Mouse (Mus musculus) embryonic fibroblast, embryonic 13.5 days (primary cell): ENCODE measurements around the gene Pds5b. TPM values are rescaled to one million over a fixed set of nuclear protein-coding genes. Genes with fewer than 3 reads are reported as not detected.
"Not testable (repeated sequence)": the region's sequence is repeated elsewhere in the genome, so short reads cannot be mapped to it uniquely, and the experiment has no call there.

ENCODE experiments used
- H3K27ac ChIP-seq: 2 replicates; pipeline ENCODE4 v1.5.1; 2012; ENCODE audit warnings: low read length, control low read depth, inconsistent platforms; ENCODE audit not compliant: insufficient read depth
- H3K4me1 ChIP-seq: 2 replicates; pipeline ENCODE4 v1.6.1; 2011; ENCODE audit warnings: low read length; ENCODE audit not compliant: control insufficient read depth, insufficient read depth
- H3K4me3 ChIP-seq: 2 replicates; pipeline ENCODE4 v1.5.1; 2011; ENCODE audit warnings: mild to moderate bottlenecking, control low read depth, low read length; ENCODE audit not compliant: insufficient read depth
- CTCF ChIP-seq: IDR thresholded peaks from 2 replicates; pipeline ENCODE4 v1.5.1; 2011; ENCODE audit warnings: mild to moderate bottlenecking, control low read depth, low read length, moderate library complexity, borderline replicate concordance; ENCODE audit not compliant: insufficient read depth
- POLR2A ChIP-seq: IDR thresholded peaks from 2 replicates; pipeline ENCODE4 v1.6.1; 2011; ENCODE audit warnings: low read depth, mild to moderate bottlenecking, control low read depth, low read length, moderate library complexity
- polyA plus RNA-seq: library from polyadenylated mRNA; stranded (reverse); fragments of >200 nt; gene quantifications from 2 replicates; pipeline ENCODE4 v1.2.4, GENCODE M21; 2011; ENCODE audit warnings: low read depth; ENCODE audit not compliant: missing spikeins, insufficient read length

Pds5b gene
- polyA plus RNA-seq, 1 experiment = 50.7 TPM

GRCm38 (mm10) chr5:150821152-150821551 is 147.6 kb downstream of the Pds5b start:
- Histone ChIP-seq H3K4me1 (no peaks in the 10 kb centered on the region), H3K4me3 (no peak overlapping the region), H3K27ac (no peak overlapping the region)
- TF ChIP-seq POLR2A = no peak
- TF ChIP-seq CTCF = no peak

GRCm38 (mm10) chr5:150822781-150823180 is 149.2 kb downstream of the Pds5b start:
- TF ChIP-seq POLR2A = no peak
- no peak for TF ChIP-seq CTCF
- Histone ChIP-seq H3K4me1 (no peaks in the 10 kb centered on the region), H3K4me3 (no peak overlapping the region), H3K27ac (no peak overlapping the region)

DNA sequence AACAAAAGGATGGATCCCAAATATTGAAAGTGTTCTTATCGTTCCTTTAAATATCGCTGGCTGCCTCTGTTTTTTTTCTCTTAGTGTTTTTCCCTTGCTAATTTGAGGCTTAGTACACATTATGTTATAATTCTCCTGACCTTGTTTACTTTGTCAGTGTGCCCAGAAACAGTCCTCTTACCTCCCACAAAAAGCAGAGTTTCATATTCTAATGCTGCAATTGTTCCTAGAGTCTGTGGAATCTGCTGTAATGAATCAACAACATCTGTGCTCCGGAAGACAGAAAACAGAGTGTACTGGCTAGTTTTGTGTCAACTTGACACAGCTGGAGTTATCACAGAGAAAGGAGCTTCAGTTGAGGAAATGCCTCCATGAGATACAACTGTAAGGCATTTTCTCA is 149.8 kb downstream of the Pds5b start:
- H3K27ac ChIP-seq = no peak overlapping the region
- no peak overlapping the region for H3K4me3 ChIP-seq
- no peaks in the 10 kb centered on the region for H3K4me1 ChIP-seq
- TF ChIP-seq POLR2A (no peak), CTCF (no peak)

GRCm38 (mm10) chr5:150829499-150829898 is 156.0 kb downstream of the Pds5b start:
- no peaks in the 10 kb centered on the region for H3K4me1 ChIP-seq
- no peak for TF ChIP-seq CTCF
- no peak for TF ChIP-seq POLR2A

GRCm38 (mm10) chr5:150830718-150831117 is 157.2 kb downstream of the Pds5b start:
- TF ChIP-seq CTCF (no peak), POLR2A (no peak)
- Histone ChIP-seq H3K27ac (no peak overlapping the region), H3K4me1 (no peaks in the 10 kb centered on the region), H3K4me3 (no peak overlapping the region)

More at GRCm38 (mm10) chr5:150829499-150829898, 156.0 kb downstream of the Pds5b start:
- H3K27ac ChIP-seq = no peak overlapping the region
- H3K4me3 ChIP-seq = no peak overlapping the region

DNA sequence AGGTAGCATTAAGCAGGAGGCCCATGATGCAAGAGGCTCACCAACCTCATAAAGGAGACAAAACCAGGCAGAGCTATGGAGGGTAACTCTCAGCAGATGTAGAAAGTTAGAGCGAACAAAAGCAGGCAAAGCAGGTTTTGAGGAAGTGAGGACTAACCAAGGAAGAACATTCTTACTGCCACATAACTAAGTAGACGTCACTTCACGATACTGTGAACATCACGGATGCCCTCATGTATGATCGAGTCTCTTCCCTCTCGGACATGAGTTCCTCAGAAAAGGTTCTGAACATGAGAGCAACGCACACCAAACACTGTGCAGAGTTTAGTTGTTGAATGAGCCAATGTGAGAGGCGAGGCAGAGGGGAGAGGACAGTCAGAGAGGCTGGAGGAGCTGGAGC is 163.2 kb downstream of the Pds5b start:
- H3K4me3 ChIP-seq = no peak overlapping the region
- TF ChIP-seq POLR2A (no peak), CTCF (no peak)
- no peaks in the 10 kb centered on the region for H3K4me1 ChIP-seq
- H3K27ac ChIP-seq = no peak overlapping the region

GRCm38 (mm10) chr5:150839688-150840541 is 166.4 kb downstream of the Pds5b start:
- TF ChIP-seq CTCF (no peak), POLR2A (no peak)
- Histone ChIP-seq H3K4me3 (no peak overlapping the region), H3K27ac (no peak overlapping the region), H3K4me1 (no peaks in the 10 kb centered on the region)

GRCm38 (mm10) chr5:150840596-150840995 is 167.1 kb downstream of the Pds5b start:
- Histone ChIP-seq H3K4me3 (no peak overlapping the region), H3K27ac (no peak overlapping the region), H3K4me1 (no peaks in the 10 kb centered on the region)
- TF ChIP-seq CTCF (no peak), POLR2A (no peak)

DNA sequence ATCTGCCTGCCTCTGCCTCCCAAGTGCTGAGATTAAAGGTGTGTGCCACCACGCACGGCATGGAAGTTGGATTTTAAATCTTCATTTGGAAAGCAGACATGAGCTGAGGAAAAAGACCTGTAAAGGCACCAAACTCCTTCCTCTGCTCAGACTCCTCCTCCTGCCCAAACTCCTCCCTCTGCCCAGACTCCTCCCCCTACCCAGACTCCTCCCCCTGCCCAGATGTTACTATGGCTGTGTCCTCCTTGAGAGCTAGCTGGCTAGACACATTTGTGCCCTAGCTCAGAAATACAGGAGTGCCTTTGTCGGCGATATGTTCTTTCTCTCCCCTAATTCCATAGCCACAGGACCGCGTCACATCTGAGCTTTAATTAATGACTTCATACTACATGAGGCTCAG is 172.4 kb downstream of the Pds5b start:
- Histone ChIP-seq H3K4me3 (no peak overlapping the region), H3K4me1 (no peaks in the 10 kb centered on the region)
- no peak for TF ChIP-seq CTCF
- no peak for TF ChIP-seq POLR2A

GRCm38 (mm10) chr5:150850821-150851220 is 177.3 kb downstream of the Pds5b start:
- no peak overlapping the region for H3K27ac ChIP-seq
- H3K4me3 ChIP-seq = no peak overlapping the region
- H3K4me1 ChIP-seq = no peaks in the 10 kb centered on the region
- no peak for TF ChIP-seq CTCF
- no peak for TF ChIP-seq POLR2A

More for the DNA sequence above, 172.4 kb downstream of the Pds5b start:
- no peak overlapping the region for H3K27ac ChIP-seq

DNA sequence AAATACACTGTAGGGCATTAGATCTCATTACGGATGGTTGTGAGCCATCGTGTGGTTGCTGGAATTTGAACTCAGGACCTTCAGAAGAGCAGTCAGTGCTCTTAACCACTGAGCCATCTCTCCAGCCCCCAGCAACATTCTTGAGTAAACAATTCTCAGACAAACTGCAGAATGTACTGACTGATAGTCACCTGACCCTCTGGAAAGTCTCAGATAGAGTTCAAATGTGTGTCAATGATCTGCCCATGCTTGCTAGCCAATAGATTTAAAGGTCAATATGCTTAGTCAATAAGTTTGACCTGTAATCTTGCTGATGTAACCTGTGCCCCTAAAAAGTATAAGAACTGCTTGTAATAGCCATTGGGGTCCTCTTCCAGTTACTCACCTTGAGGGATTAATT is 178.6 kb downstream of the Pds5b start:
- H3K4me3 ChIP-seq, H3K4me1 ChIP-seq, H3K27ac ChIP-seq: not testable (repeated sequence)
